In the genomic region with DNA sequence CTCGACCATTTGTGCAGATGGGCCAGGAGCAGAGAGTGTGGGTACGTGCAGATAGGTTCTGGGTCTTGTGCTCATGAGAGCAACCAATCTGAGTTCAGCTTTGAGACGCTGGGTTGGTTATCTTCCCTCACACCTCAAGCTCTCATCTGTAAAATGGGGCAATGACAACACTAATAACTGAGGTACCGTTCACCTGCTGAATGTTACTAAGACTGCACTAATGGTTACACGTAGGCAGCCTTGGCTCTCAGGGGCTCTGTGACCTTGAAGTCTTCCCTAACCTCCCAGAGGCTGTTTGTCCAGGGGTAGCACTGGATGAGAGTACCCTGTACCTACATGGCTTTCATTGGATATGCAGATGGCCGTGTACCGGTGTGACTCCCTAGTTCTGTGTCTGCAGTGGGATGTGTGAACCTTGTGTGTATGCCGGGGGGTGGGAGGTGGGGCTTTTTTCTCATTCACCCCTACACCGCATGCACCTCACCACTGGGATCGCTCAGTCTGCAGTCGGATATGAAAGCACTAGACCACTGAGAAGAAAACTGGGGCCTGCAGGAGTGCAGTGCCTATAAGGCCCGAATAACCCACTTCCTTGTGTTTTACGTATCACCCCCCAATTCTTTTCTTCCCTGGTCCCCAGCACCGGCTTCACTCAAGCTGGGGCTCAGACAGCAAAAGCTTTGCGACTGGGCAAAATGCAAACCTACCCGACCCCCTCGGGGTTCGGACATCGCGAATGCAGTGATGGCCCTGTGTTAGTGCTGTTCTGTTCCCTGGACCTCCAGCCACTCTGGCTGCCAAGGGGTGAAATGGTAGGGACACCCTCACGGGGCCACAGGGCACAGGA, we compare ENCODE assay signal across 8 mouse cellular contexts. TPM values are rescaled to one million over a fixed set of nuclear protein-coding genes. Genes with fewer than 3 reads are reported as not detected.
A peak's percentile ranks its signal among the peaks of the same experiment; 100 is the strongest.
DNase-seq lines count a peak whose midpoint lies in the region; ATAC-seq and TF ChIP-seq lines count a peak whose summit lies in the region.

No protein-coding gene starts in this region.

- H3K4me2 ChIP-seq in kidney, embryonic 14.5 days (replicated peaks; ENCODE audit: low read depth, low read length): peak overlapping the region; percentile 83
- peak overlapping the region; percentile 82 for H3K4me2 ChIP-seq in heart, postnatal 0 days (ENCODE audit: low read depth, low read length)

- H3K4me1 ChIP-seq in kidney, embryonic 14.5 days (ENCODE audit: control insufficient read depth, insufficient read depth, low read length): peaks cover 19% of the 10 kb centered on the region
- peaks cover 23% of the 10 kb centered on the region for H3K4me1 ChIP-seq in bone marrow macrophage, adult 2 months (ENCODE audit: control insufficient read depth, insufficient read depth, low read length)
- peaks cover 21% of the 10 kb centered on the region for H3K4me1 ChIP-seq in heart, postnatal 0 days (ENCODE audit: control insufficient read depth, insufficient read depth)

- no peaks in the 10 kb centered on the region for H3K36me3 ChIP-seq in kidney, embryonic 14.5 days (ENCODE audit: control insufficient read depth, insufficient read depth, low read length)
- H3K36me3 ChIP-seq in heart, postnatal 0 days (replicated peaks; ENCODE audit: control insufficient read depth, insufficient read depth, low read length): no peaks in the 10 kb centered on the region
- no peaks in the 10 kb centered on the region for H3K36me3 ChIP-seq in macrophage (ENCODE audit: inconsistent target)

- H3K9me3 ChIP-seq in kidney, embryonic 14.5 days (ENCODE audit: control insufficient read depth, low read length): no peaks in the 10 kb centered on the region
- H3K9me3 ChIP-seq in heart, postnatal 0 days (replicated peaks; ENCODE audit: control insufficient read depth, low read length): no peaks in the 10 kb centered on the region

- TF ChIP-seq CTCF in bone marrow macrophage, adult 2 months (IDR thresholded peaks at IDR 0.05; ENCODE audit: low read depth, low read length): no peak
- no peak for TF ChIP-seq CTCF in heart, postnatal 0 days (IDR thresholded peaks at IDR 0.05; ENCODE audit: low read depth)

- no peak for ATAC-seq in kidney, embryonic 14.5 days (ENCODE audit: low FRiP score, low TSS enrichment)
- no peak for ATAC-seq in heart, postnatal 0 days (ENCODE audit: insufficient read depth, low read depth)

- H3K9ac ChIP-seq in kidney, embryonic 14.5 days (ENCODE audit: low read depth, low read length): peak overlapping the region; percentile 97
- peak overlapping the region; percentile 85 for H3K9ac ChIP-seq in heart, postnatal 0 days (replicated peaks; ENCODE audit: low read depth, low read length)

- H3K4me3 ChIP-seq in kidney, embryonic 14.5 days (ENCODE audit: low read length): peak overlapping the region; percentile 88
- H3K4me3 ChIP-seq in bone marrow macrophage, adult 2 months (ENCODE audit: insufficient read depth, low read length): peak overlapping the region; percentile 93
- H3K4me3 ChIP-seq in heart, postnatal 0 days (ENCODE audit: low read depth, low read length): peak overlapping the region; percentile 74
- H3K4me3 ChIP-seq in macrophage (ENCODE audit: inconsistent target): peak overlapping the region; percentile 99

- no peak for TF ChIP-seq EP300 in heart, postnatal 0 days (IDR thresholded peaks at IDR 0.05; ENCODE audit: low read depth)

- no peak for DNase-seq in kidney, adult 11 months
- no peak for DNase-seq in heart, postnatal 0 days (ENCODE audit: low spot score)
- DNase-seq in gastrocnemius, adult 8-10 months (ENCODE audit: low spot score in 2 of 2): no peak
- no peak for DNase-seq in left cerebral cortex, adult 8-10 months (ENCODE audit: low spot score in 2 of 2)
- DNase-seq in layer of hippocampus, adult 18-20 months (ENCODE audit: low spot score in 2 of 2): no peak

- peaks cover 51% of the 10 kb centered on the region for H3K79me2 ChIP-seq in macrophage (ENCODE audit: inconsistent target)

- 11% methylated on average over 21 of the region's 21 CpGs for WGBS in kidney, embryonic 14.5 days
- WGBS in heart, postnatal 0 days: 5% methylated on average over 21 of the region's 21 CpGs
- 7% methylated on average over 21 of the region's 21 CpGs for WGBS in macrophage (ENCODE audit: missing documents)

- no peaks in the 10 kb centered on the region for H3K27me3 ChIP-seq in kidney, embryonic 14.5 days (ENCODE audit: control insufficient read depth, insufficient read depth, low read length)
- H3K27me3 ChIP-seq in heart, postnatal 0 days (ENCODE audit: control insufficient read depth, insufficient read depth, low read length): no peaks in the 10 kb centered on the region

- peak overlapping the region; percentile 90 for H3K27ac ChIP-seq in kidney, embryonic 14.5 days (ENCODE audit: low read depth, low read length)
- peak overlapping the region; percentile 80 for H3K27ac ChIP-seq in bone marrow macrophage, adult 2 months (ENCODE audit: insufficient read depth, low read depth, low read length)
- peak overlapping the region; percentile 95 for H3K27ac ChIP-seq in heart, postnatal 0 days (ENCODE audit: low read depth)
- peak overlapping the region; percentile 68 for H3K27ac ChIP-seq in macrophage

- no peak for TF ChIP-seq POLR2A in bone marrow macrophage, adult 2 months (IDR thresholded peaks at IDR 0.05; ENCODE audit: borderline replicate concordance, low read depth, low read length)

RNA-seq across cellular contexts. Expression of a gene that starts 0.8 kb away (rescaled TPM):
- 74.0 and 92.7 TPM in 2 replicates for polyA plus RNA-seq in kidney, embryonic 14.5 days (2014; fragmentation: Nextera tagmentation; extraction: Ambion mirVana)
- polyA plus RNA-seq in bone marrow macrophage, adult 2 months (2012; ENCODE audit: insufficient read depth, insufficient read length, missing spikeins): 87.3 and 96.2 TPM in 2 replicates
- 40.1 and 55.1 TPM in 2 replicates for total RNA-seq in heart, postnatal 0 days (2014; rRNA removed; ENCODE audit: low replicate concordance)
- polyA plus RNA-seq in heart, postnatal 0 days (2015; fragmentation: Nextera tagmentation; extraction: Ambion mirVana): 28.3 and 30.8 TPM in 2 replicates
- total RNA-seq in macrophage (2018; cell fraction: chromatin; rRNA removed): 10 to 100 TPM; 29.6 to 86.2 (median 55.0) TPM
- total RNA-seq in macrophage (2018; cell fraction: cytosol; rRNA removed): 10 to 100 TPM; 54.0 to 92.5 (median 65.3) TPM
- 100 to 1,000 TPM in 1 of 26 experiments, 10 to 100 TPM in 25; 54.6 to 101 (median 67.4) TPM for total RNA-seq in macrophage (2018; cell fraction: nucleus; rRNA removed)
- polyA plus RNA-seq in macrophage (2018): 62.2 to 71.1 TPM (median 68.0 TPM) in 3 replicates
- 10 to 100 TPM; 19.1 to 30.7 (median 27.9) TPM for total RNA-seq in gastrocnemius, adult 8-10 months (2022)
- total RNA-seq in left cerebral cortex, adult 8-10 months (2022): 100 to 1,000 TPM; 141 to 159 (median 144) TPM
- 100 to 1,000 TPM; 164 to 179 TPM for total RNA-seq in layer of hippocampus, adult 18-20 months (2021)

RNA-seq across cellular contexts. Expression of a gene that starts 8.3 kb away (rescaled TPM):
- 1.2 and 1.9 TPM in 2 replicates for polyA plus RNA-seq in kidney, embryonic 14.5 days (2014; fragmentation: Nextera tagmentation; extraction: Ambion mirVana)
- polyA plus RNA-seq in bone marrow macrophage, adult 2 months (2012; ENCODE audit: insufficient read depth, insufficient read length, missing spikeins): not detected in 2 replicates
- total RNA-seq in heart, postnatal 0 days (2014; rRNA removed; ENCODE audit: low replicate concordance): 0.04 TPM in 1 of 2 replicates, not detected in the other
- not detected in 2 replicates for polyA plus RNA-seq in heart, postnatal 0 days (2015; fragmentation: Nextera tagmentation; extraction: Ambion mirVana)
- total RNA-seq in macrophage (2018; cell fraction: chromatin; rRNA removed): not detected
- total RNA-seq in macrophage (2018; cell fraction: cytosol; rRNA removed): not detected
- not detected for total RNA-seq in macrophage (2018; cell fraction: nucleus; rRNA removed)
- not detected in 3 replicates for polyA plus RNA-seq in macrophage (2018)
- total RNA-seq in gastrocnemius, adult 8-10 months (2022): not detected
- under 1 TPM; 0.13 to 0.35 (median 0.25) TPM for total RNA-seq in left cerebral cortex, adult 8-10 months (2022)
- total RNA-seq in layer of hippocampus, adult 18-20 months (2021): under 1 TPM; 0.20 to 0.22 TPM

RNA-seq across cellular contexts. Expression of a gene that starts 56.7 kb away (rescaled TPM):
- polyA plus RNA-seq in kidney, embryonic 14.5 days (2014; fragmentation: Nextera tagmentation; extraction: Ambion mirVana): 0.31 and 0.41 TPM in 2 replicates
- polyA plus RNA-seq in bone marrow macrophage, adult 2 months (2012; ENCODE audit: insufficient read depth, insufficient read length, missing spikeins): not detected in 2 replicates
- total RNA-seq in heart, postnatal 0 days (2014; rRNA removed; ENCODE audit: low replicate concordance): not detected in 2 replicates
- polyA plus RNA-seq in heart, postnatal 0 days (2015; fragmentation: Nextera tagmentation; extraction: Ambion mirVana): 0.03 TPM in 1 of 2 replicates, not detected in the other
- not detected for total RNA-seq in macrophage (2018; cell fraction: chromatin; rRNA removed)
- total RNA-seq in macrophage (2018; cell fraction: cytosol; rRNA removed): under 1 TPM in 1 of 26 experiments, not detected in 25; under 0.01 TPM
- not detected for total RNA-seq in macrophage (2018; cell fraction: nucleus; rRNA removed)
- not detected in 3 replicates for polyA plus RNA-seq in macrophage (2018)
- under 1 TPM in 2 of 4 experiments, not detected in 2; 0.05 to 0.07 TPM for total RNA-seq in gastrocnemius, adult 8-10 months (2022)
- 100 to 1,000 TPM in 3 of 4 experiments, 10 to 100 TPM in 1; 99.2 to 121 (median 105) TPM for total RNA-seq in left cerebral cortex, adult 8-10 months (2022)
- total RNA-seq in layer of hippocampus, adult 18-20 months (2021): 100 to 1,000 TPM; 146 to 150 TPM

Comparison
In these comparisons a context has a peak if more than half of its experiments do, and no peak if none do; other contexts are left out.
1. RNA of a gene that starts 56.7 kb away (total RNA-seq): 146 to 150 TPM in layer of hippocampus, adult 18-20 months and 99.2 to 121 TPM in left cerebral cortex, adult 8-10 months; 0.05 to 0.07 TPM in gastrocnemius, adult 8-10 months and not detected in heart, postnatal 0 days; every median in the first group is over 10 times any median in the second.
2. Peak in every context shown above with its lines, with median percentiles within 50 percentile points of each other: H3K27ac ChIP-seq and H3K4me3 ChIP-seq.